Mouse (Mus musculus) heart, embryonic 14.5 days (tissue): ENCODE measurements around the gene Spata46. TPM values are rescaled to one million over a fixed set of nuclear protein-coding genes. Genes with fewer than 3 reads are reported as not detected.

Source experiments
- ATAC-seq: fragments of 200-750 bp; cut with Nextera tagmentation; 2 replicates; pipeline ENCODE4 v1.8.0; 2017; ENCODE audit warnings: low read depth, moderate TSS enrichment; ENCODE audit not compliant: insufficient number of reproducible peaks, insufficient read depth, low FRiP score
- H3K27ac ChIP-seq, 2 experiments: fragments of 200-500 bp in 1 of 2; fragments of 300-500 bp in 1 of 2; sonication (generic) in 1 of 2; replicated peaks in 1 of 2; 2 replicates each; pipeline ENCODE4 v1.5.1; 2012 to 2014; ENCODE audit warnings: low read depth in 2 of 2, low read length in 2 of 2, control low read depth in 1 of 2, mild to moderate bottlenecking in 1 of 2, mixed read lengths in 1 of 2; ENCODE audit not compliant: control insufficient read depth in 1 of 2, insufficient read depth in 1 of 2
- H3K27me3 ChIP-seq: fragments of 300-500 bp; sonication (generic); 2 replicates; pipeline ENCODE4 v1.6.1; 2014; ENCODE audit warnings: mild to moderate bottlenecking, low read length, control low read depth; ENCODE audit not compliant: control insufficient read depth, insufficient read depth
- H3K36me3 ChIP-seq: fragments of 300-500 bp; sonication (generic); 2 replicates; pipeline ENCODE4 v1.6.1; 2014; ENCODE audit warnings: mild to moderate bottlenecking, control low read depth, low read length, mixed read lengths; ENCODE audit not compliant: control insufficient read depth, insufficient read depth
- H3K4me1 ChIP-seq, 2 experiments: fragments of 200-500 bp in 1 of 2; fragments of 300-500 bp in 1 of 2; sonication (generic) in 1 of 2; 2 replicates each; pipeline ENCODE4 v1.6.1; 2012 to 2014; ENCODE audit warnings: low read length in 2 of 2, control low read depth in 1 of 2, mixed read lengths in 1 of 2; ENCODE audit not compliant: control insufficient read depth in 2 of 2, insufficient read depth in 2 of 2
- H3K4me2 ChIP-seq: fragments of 300-500 bp; sonication (generic); 2 replicates; pipeline ENCODE4 v1.6.1; 2014; ENCODE audit warnings: mild to moderate bottlenecking, low read length
- H3K4me3 ChIP-seq, 2 experiments: fragments of 200-500 bp in 1 of 2; fragments of 300-500 bp in 1 of 2; sonication (generic) in 1 of 2; 2 replicates each; pipeline ENCODE4 v1.5.1; 2012 to 2014; ENCODE audit warnings: low read length in 2 of 2, mild to moderate bottlenecking in 2 of 2, control low read depth in 1 of 2, low read depth in 1 of 2, moderate library complexity in 1 of 2; ENCODE audit not compliant: control insufficient read depth in 1 of 2, insufficient read depth in 1 of 2
- H3K9ac ChIP-seq: fragments of 300-500 bp; sonication (generic); 2 replicates; pipeline ENCODE4 v1.6.1; 2014; ENCODE audit warnings: mild to moderate bottlenecking, low read length
- H3K9me3 ChIP-seq: fragments of 300-500 bp; sonication (generic); 2 replicates; pipeline ENCODE4 v1.6.1; 2016; ENCODE audit warnings: low read length, control low read depth; ENCODE audit not compliant: control insufficient read depth
- WGBS: fragments of 180-500 bp; shearing (Covaris S2); extraction: QIAGEN DNeasy Blood & Tissue Kit; methylation state at CpG from one replicate; pipeline ENCODE4 v1.1.7; 2014; 5-methylcytosine and 5-hydroxymethylcytosine counted together
- polyA plus RNA-seq: library from polyadenylated mRNA; unstranded; fragments of >200 nt; fragmentation: Nextera tagmentation; extraction: Ambion mirVana; gene quantifications from 2 replicates; pipeline ENCODE4 v1.2.1, GENCODE M21; 2014

Gene Spata46
- polyA plus RNA-seq: 1.6 and 2.1 TPM in 2 replicates

GRCm38 (mm10) chr1:170308503-170308902 is at the start of gene Spata46:
Spata46 (plus strand) TSS chr1:170308803.
- no peak within 1 kb of the TSS for H3K4me3 ChIP-seq
- no peak within 1 kb of the TSS for H3K9ac ChIP-seq
- H3K4me1 ChIP-seq: no peaks in the 10 kb centered on the region
- no peak within 1 kb of the TSS for H3K4me2 ChIP-seq
- H3K9me3 ChIP-seq: no peaks in the 10 kb centered on the region
- no peaks in the 10 kb centered on the region for H3K36me3 ChIP-seq
- WGBS: 86% methylated on average over 4 of the region's 4 CpGs
- H3K27ac ChIP-seq: no peak within 1 kb of the TSS
- no peaks in the 10 kb centered on the region for H3K27me3 ChIP-seq
- no peak for ATAC-seq

GRCm38 (mm10) chr1:170270281-170270680 is 38.3 kb upstream of the Spata46 start:
- no peak overlapping the region for H3K27ac ChIP-seq
- H3K4me1 ChIP-seq: no peaks in the 10 kb centered on the region
- H3K9ac ChIP-seq: no peak overlapping the region
- peaks cover 12% of the 10 kb centered on the region for H3K9me3 ChIP-seq
- no peak for ATAC-seq
- no peak overlapping the region for H3K4me3 ChIP-seq
- no peak overlapping the region for H3K4me2 ChIP-seq
- no peaks in the 10 kb centered on the region for H3K36me3 ChIP-seq
- 65% methylated on average over 6 of the region's 6 CpGs for WGBS
- no peaks in the 10 kb centered on the region for H3K27me3 ChIP-seq

GRCm38 (mm10) chr1:170270696-170271095 is 37.9 kb upstream of the Spata46 start:
- Histone ChIP-seq H3K9me3 (peaks cover 12% of the 10 kb centered on the region), H3K27me3 (no peaks in the 10 kb centered on the region), H3K27ac (no peak overlapping the region), H3K4me2 (no peak overlapping the region), H3K9ac (no peak overlapping the region), H3K36me3 (no peaks in the 10 kb centered on the region), H3K4me1 (no peaks in the 10 kb centered on the region), H3K4me3 (no peak overlapping the region)
- 70% methylated on average over 4 of the region's 4 CpGs for WGBS
- no peak for ATAC-seq

- H3K9ac ChIP-seq: no peak overlapping the region
Measured at GRCm38 (mm10) chr1:170273252-170273651, 35.4 kb upstream of the Spata46 start.

GRCm38 (mm10) chr1:170277016-170277415 is 31.6 kb upstream of the Spata46 start, which contains the start of gene Sh2d1b1:
Sh2d1b1 (plus strand) TSS chr1:170277320.
- Histone ChIP-seq H3K9ac (no peak within 1 kb of the TSS), H3K27me3 (no peaks in the 10 kb centered on the region), H3K27ac (no peak within 1 kb of the TSS), H3K4me1 (no peaks in the 10 kb centered on the region), H3K9me3 (no peaks in the 10 kb centered on the region), H3K36me3 (no peaks in the 10 kb centered on the region), H3K4me3 (no peak within 1 kb of the TSS), H3K4me2 (no peak within 1 kb of the TSS)
- no peak for ATAC-seq
- WGBS: 56% methylated on average over 2 of the region's 3 CpGs

More at GRCm38 (mm10) chr1:170273252-170273651, 35.4 kb upstream of the Spata46 start:
- H3K4me3 ChIP-seq: no peak overlapping the region
- H3K27me3 ChIP-seq: no peaks in the 10 kb centered on the region
- H3K27ac ChIP-seq: no peak overlapping the region
- no peaks in the 10 kb centered on the region for H3K9me3 ChIP-seq
- H3K4me2 ChIP-seq: no peak overlapping the region
- H3K36me3 ChIP-seq: no peaks in the 10 kb centered on the region
- ATAC-seq: no peak
- H3K4me1 ChIP-seq: no peaks in the 10 kb centered on the region

- no peaks in the 10 kb centered on the region for H3K4me1 ChIP-seq
- H3K27ac ChIP-seq: no peak overlapping the region
Measured at GRCm38 (mm10) chr1:170282415-170283129, 26.0 kb upstream of the Spata46 start.

GRCm38 (mm10) chr1:170292239-170292951 is 16.2 kb upstream of the Spata46 start:
- Histone ChIP-seq H3K36me3 (no peaks in the 10 kb centered on the region), H3K4me3 (no peak overlapping the region), H3K27me3 (no peaks in the 10 kb centered on the region), H3K4me1 (peaks cover 9 to 12% of the 10 kb centered on the region in 2 experiments), H3K4me2 (no peak overlapping the region), H3K27ac (no peak overlapping the region), H3K9me3 (peaks cover 4% of the 10 kb centered on the region), H3K9ac (no peak overlapping the region)
- ATAC-seq: no peak
- WGBS: 46% methylated on average over 9 of the region's 9 CpGs

More at GRCm38 (mm10) chr1:170282415-170283129, 26.0 kb upstream of the Spata46 start:
- H3K9me3 ChIP-seq: no peaks in the 10 kb centered on the region
- no peak overlapping the region for H3K4me2 ChIP-seq
- ATAC-seq: no peak
- 66% methylated on average over 4 of the region's 4 CpGs for WGBS
- no peak overlapping the region for H3K9ac ChIP-seq
- H3K27me3 ChIP-seq: no peaks in the 10 kb centered on the region
- no peaks in the 10 kb centered on the region for H3K36me3 ChIP-seq
- no peak overlapping the region for H3K4me3 ChIP-seq
